Mouse (Mus musculus) neural tube, embryonic 13.5 days (tissue): ENCODE results near the gene Tprgl. TPM values are rescaled to one million over a fixed set of nuclear protein-coding genes. Genes with fewer than 3 reads are reported as not detected.

Source experiments
- polyA plus RNA-seq: library from polyadenylated mRNA; unstranded; fragments of >200 nt; fragmentation: Nextera tagmentation; extraction: Ambion mirVana; gene quantifications from 2 replicates; pipeline ENCODE4 v1.2.1, GENCODE M21; 2015

Gene Tprgl
- polyA plus RNA-seq, 1 experiment from 2014 or later, result 191 TPM

Other genes with a start within 250 kb of the Tprgl start
- gene A430005L14Rik, start 203.4 kb downstream of the Tprgl start, polyA plus RNA-seq, result 60.9 and 61.5 TPM in 2 replicates
- gene Dffb, start 185.5 kb downstream of the Tprgl start, polyA plus RNA-seq, result 10.9 and 12.8 TPM in 2 replicates
- gene Cep104, start 185.5 kb downstream of the Tprgl start, polyA plus RNA-seq, result 16.4 and 19.8 TPM in 2 replicates
- 24.0 and 25.2 TPM in 2 replicates for gene Lrrc47, start 148.9 kb downstream of the Tprgl start, polyA plus RNA-seq
- 7.8 and 9.3 TPM in 2 replicates for gene Smim1, start 134.4 kb downstream of the Tprgl start, polyA plus RNA-seq
- gene Ccdc27, start 118.0 kb downstream of the Tprgl start, polyA plus RNA-seq, result not detected in 2 replicates
- gene Trp73, start 20.5 kb downstream of the Tprgl start, polyA plus RNA-seq, result 0.12 TPM in 1 of 2 replicates, not detected in the other
- 42.5 and 45.2 TPM in 2 replicates for gene Wrap73, start 18.3 kb downstream of the Tprgl start, polyA plus RNA-seq
- gene Megf6, start 10.1 kb upstream of the Tprgl start, polyA plus RNA-seq, result 7.4 and 8.8 TPM in 2 replicates
- 1.1 and 1.2 TPM in 2 replicates for gene Arhgef16, start 141.0 kb upstream of the Tprgl start, polyA plus RNA-seq
- gene B230104I21Rik, start 175.5 kb upstream of the Tprgl start, polyA plus RNA-seq, result not detected in 2 replicates